Mouse (Mus musculus): ENCODE data around the gene Armh2. TPM values are rescaled to one million over a fixed set of nuclear protein-coding genes. Genes with fewer than 3 reads are reported as not detected.
"Not testable (repeated sequence)": the region's sequence is repeated elsewhere in the genome, so short reads cannot be mapped to it uniquely, and the experiment has no call there.

Armh2 gene
- polyA plus RNA-seq, 1 experiment from 2014 or later: not detected

DNA sequence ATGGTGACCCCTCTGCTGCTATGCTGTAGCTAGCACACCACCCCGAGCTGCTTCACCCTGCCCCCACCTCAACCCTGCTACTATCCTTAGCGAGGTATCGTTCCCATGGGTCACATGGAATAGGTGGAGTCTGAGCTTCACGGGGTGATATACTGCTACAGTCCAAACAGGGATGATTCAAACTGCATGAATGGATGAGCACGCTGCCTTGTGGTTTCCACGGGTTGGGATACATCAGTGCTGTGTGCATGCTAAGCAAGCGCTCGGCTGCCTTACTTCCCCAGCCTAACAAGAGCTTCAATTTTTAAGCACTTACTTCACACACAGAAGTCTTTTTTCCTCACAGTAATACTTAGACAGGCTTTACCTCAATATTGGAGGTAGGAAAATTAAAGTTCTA, 9.8 kb downstream of the Armh2 start:
- Histone ChIP-seq H3K4me1 (ENCODE audit: insufficient read depth, low read length) (no peaks in the 10 kb centered on the region), H3K27me3 (ENCODE audit: insufficient read depth, low read length) (no peaks in the 10 kb centered on the region), H3K4me2 (replicated peaks; ENCODE audit: low read depth, low read length) (no peak overlapping the region), H3K9me3 (ENCODE audit: low read length) (no peaks in the 10 kb centered on the region), H3K4me3 (ENCODE audit: low read length) (no peak overlapping the region), H3K9ac (replicated peaks; ENCODE audit: low read length) (no peak overlapping the region), H3K36me3 (ENCODE audit: insufficient read depth, low read length) (peaks cover 51% of the 10 kb centered on the region), H3K27ac (ENCODE audit: low read length) (no peak overlapping the region)
- 93% methylated on average over 8 of the region's 8 CpGs for WGBS
- no peak for ATAC-seq (ENCODE audit: low FRiP score, low TSS enrichment)

GRCm38 (mm10) chr13:24751396-24751795, 10.4 kb downstream of the Armh2 start:
- H3K4me3 ChIP-seq (ENCODE audit: low read length): no peak overlapping the region
- WGBS: 91% methylated on average over 8 of the region's 8 CpGs
- ATAC-seq (ENCODE audit: low FRiP score, low TSS enrichment): no peak
- H3K9ac ChIP-seq (replicated peaks; ENCODE audit: low read length): no peak overlapping the region
- H3K4me1 ChIP-seq (ENCODE audit: insufficient read depth, low read length): no peaks in the 10 kb centered on the region
- no peaks in the 10 kb centered on the region for H3K9me3 ChIP-seq (ENCODE audit: low read length)
- no peak overlapping the region for H3K27ac ChIP-seq (ENCODE audit: low read length)
- H3K4me2 ChIP-seq (replicated peaks; ENCODE audit: low read depth, low read length): no peak overlapping the region
- H3K27me3 ChIP-seq (ENCODE audit: insufficient read depth, low read length): no peaks in the 10 kb centered on the region
- H3K36me3 ChIP-seq (ENCODE audit: insufficient read depth, low read length): peaks cover 54% of the 10 kb centered on the region

DNA sequence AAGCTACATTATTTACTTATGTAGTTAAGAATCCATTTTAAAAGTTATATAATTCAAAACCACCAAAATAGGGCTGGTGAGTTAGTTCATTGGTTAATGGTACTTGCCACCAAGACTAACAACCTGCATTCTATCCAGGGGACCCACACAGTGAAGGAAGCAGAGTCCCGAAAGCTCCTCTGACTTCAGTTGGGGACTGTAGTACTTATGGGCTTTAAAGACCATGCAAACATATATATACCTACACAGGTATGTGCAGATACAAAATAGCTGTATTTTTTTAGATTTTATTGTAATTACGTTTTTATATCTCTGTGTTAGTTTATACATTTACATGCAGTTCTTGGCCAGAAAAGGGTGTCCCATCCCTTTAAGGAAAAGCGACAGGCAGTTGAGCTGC, 15.7 kb downstream of the Armh2 start:
- Histone ChIP-seq H3K9me3 (ENCODE audit: low read length) (no peaks in the 10 kb centered on the region), H3K4me1 (ENCODE audit: insufficient read depth, low read length) (peaks cover 11% of the 10 kb centered on the region), H3K27me3 (ENCODE audit: insufficient read depth, low read length) (no peaks in the 10 kb centered on the region), H3K4me2 (replicated peaks; ENCODE audit: low read depth, low read length) (no peak overlapping the region), H3K9ac (replicated peaks; ENCODE audit: low read length) (no peak overlapping the region), H3K4me3 (ENCODE audit: low read length) (no peak overlapping the region), H3K36me3 (ENCODE audit: insufficient read depth, low read length) (peaks cover 57% of the 10 kb centered on the region), H3K27ac (ENCODE audit: low read length) (no peak overlapping the region)
- WGBS: over 99% methylated on average over 3 of the region's 3 CpGs
- ATAC-seq (ENCODE audit: low FRiP score, low TSS enrichment): no peak

DNA sequence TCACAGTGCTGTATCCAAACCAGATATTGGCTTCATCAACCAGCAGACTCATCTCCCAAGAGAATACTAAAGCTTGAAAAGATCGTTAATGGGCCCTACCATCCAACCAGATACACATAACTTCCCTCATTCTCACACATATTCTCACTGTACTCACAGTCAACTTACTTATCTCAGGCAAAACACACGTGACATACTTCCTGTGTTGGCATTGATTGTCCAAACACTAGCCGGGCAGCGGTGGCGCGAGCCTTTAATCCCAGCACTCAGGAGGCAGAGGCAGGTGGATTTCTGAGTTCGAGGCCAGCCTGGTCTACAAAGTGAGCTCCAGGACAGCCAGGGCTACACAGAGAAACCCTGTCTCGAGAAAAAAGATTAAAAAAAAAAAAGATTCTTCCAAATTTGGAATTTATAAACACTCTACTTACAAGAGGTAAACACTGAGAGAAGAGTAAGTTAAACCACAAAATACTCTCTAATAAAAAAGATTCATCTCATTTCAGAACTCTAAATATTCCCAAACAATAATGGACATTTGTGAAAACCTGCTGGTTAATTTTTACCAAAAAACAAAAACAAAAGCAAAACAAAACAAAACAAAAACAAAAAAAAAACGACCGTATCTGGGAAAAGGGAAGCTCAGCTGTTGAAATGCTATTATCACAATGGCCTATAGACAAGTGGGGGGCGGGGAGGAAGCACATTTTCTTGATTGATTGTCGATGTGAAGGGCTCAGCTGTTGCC, 17.0 kb downstream of the Armh2 start:
- H3K4me3 ChIP-seq (ENCODE audit: low read length): no peak overlapping the region
- 88% methylated on average over 12 of the region's 12 CpGs for WGBS
- H3K4me1 ChIP-seq (ENCODE audit: insufficient read depth, low read length): peaks cover 11% of the 10 kb centered on the region
- H3K9ac ChIP-seq (replicated peaks; ENCODE audit: low read length): no peak overlapping the region
- no peak overlapping the region for H3K27ac ChIP-seq (ENCODE audit: low read length)
- no peak overlapping the region for H3K4me2 ChIP-seq (replicated peaks; ENCODE audit: low read depth, low read length)
- peaks cover 49% of the 10 kb centered on the region for H3K36me3 ChIP-seq (ENCODE audit: insufficient read depth, low read length)
- no peak for ATAC-seq (ENCODE audit: low FRiP score, low TSS enrichment)
- no peaks in the 10 kb centered on the region for H3K9me3 ChIP-seq (ENCODE audit: low read length)
- no peaks in the 10 kb centered on the region for H3K27me3 ChIP-seq (ENCODE audit: insufficient read depth, low read length)

GRCm38 (mm10) chr13:24759451-24759850, 18.4 kb downstream of the Armh2 start:
- Histone ChIP-seq H3K27me3 (ENCODE audit: insufficient read depth, low read length) (no peaks in the 10 kb centered on the region), H3K4me1 (ENCODE audit: insufficient read depth, low read length) (peaks cover 11% of the 10 kb centered on the region), H3K36me3 (ENCODE audit: insufficient read depth, low read length) (peaks cover 41% of the 10 kb centered on the region), H3K4me3 (ENCODE audit: low read length) (no peak overlapping the region), H3K4me2 (replicated peaks; ENCODE audit: low read depth, low read length) (no peak overlapping the region), H3K9me3 (ENCODE audit: low read length) (no peaks in the 10 kb centered on the region), H3K9ac (replicated peaks; ENCODE audit: low read length) (no peak overlapping the region), H3K27ac (ENCODE audit: low read length) (no peak overlapping the region)
- no peak for ATAC-seq (ENCODE audit: low FRiP score, low TSS enrichment)
- 90% methylated on average over 10 of the region's 10 CpGs for WGBS

DNA sequence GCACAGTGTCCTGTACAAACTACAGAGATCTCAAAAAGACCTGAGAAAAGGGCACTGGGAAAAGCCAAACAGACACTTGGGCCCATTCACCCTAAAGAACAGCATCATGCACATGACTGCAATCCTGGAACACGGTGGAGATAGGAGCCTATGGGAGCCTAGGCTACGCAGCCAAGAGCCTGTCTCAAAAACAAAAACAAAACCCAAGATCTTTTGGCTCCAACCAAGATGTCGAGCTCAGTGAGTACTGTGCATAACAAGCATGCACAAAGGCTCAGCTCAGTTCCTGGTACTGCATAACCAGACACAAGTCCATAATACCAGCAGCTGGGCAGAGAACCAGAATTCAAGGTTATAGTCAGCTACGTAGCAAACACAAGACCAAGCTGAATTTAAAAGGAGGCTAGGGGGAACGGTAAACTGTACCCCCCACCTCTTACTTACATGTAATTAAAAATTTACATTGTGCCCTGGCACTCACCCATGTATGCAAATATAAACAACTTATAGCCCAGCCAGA, 19.4 kb downstream of the Armh2 start:
- 57% methylated on average over 5 of the region's 5 CpGs for WGBS
- Histone ChIP-seq H3K4me3 (ENCODE audit: low read length) (peak overlapping the region; percentile 97), H3K4me2 (replicated peaks; ENCODE audit: low read depth, low read length) (peak overlapping the region; percentile 72), H3K27ac (ENCODE audit: low read length) (no peak overlapping the region), H3K4me1 (ENCODE audit: insufficient read depth, low read length) (peaks cover 11% of the 10 kb centered on the region), H3K9me3 (ENCODE audit: low read length) (no peaks in the 10 kb centered on the region), H3K27me3 (ENCODE audit: insufficient read depth, low read length) (no peaks in the 10 kb centered on the region), H3K36me3 (ENCODE audit: insufficient read depth, low read length) (peaks cover 31% of the 10 kb centered on the region), H3K9ac (replicated peaks; ENCODE audit: low read length) (peak overlapping the region; percentile 92)
- no peak for ATAC-seq (ENCODE audit: low FRiP score, low TSS enrichment)

- Histone ChIP-seq H3K36me3 (ENCODE audit: insufficient read depth, low read length) (peaks cover 25% of the 10 kb centered on the region), H3K4me1 (ENCODE audit: insufficient read depth, low read length) (peaks cover 11% of the 10 kb centered on the region), H3K27me3 (ENCODE audit: insufficient read depth, low read length) (no peaks in the 10 kb centered on the region), H3K9me3 (ENCODE audit: low read length) (no peaks in the 10 kb centered on the region), H3K9ac (replicated peaks; ENCODE audit: low read length) (peak overlapping the region; percentile 92), H3K4me2 (replicated peaks; ENCODE audit: low read depth, low read length) (peak overlapping the region; percentile 72), H3K27ac (ENCODE audit: low read length) (peak overlapping the region; percentile 96; the same call in 1 of the 2 replicates), H3K4me3 (ENCODE audit: low read length) (peak overlapping the region; percentile 97)
- no peak for ATAC-seq (ENCODE audit: low FRiP score, low TSS enrichment)
- WGBS: 5% methylated on average over 10 of the region's 10 CpGs
Measured at GRCm38 (mm10) chr13:24761083-24761402, 20.0 kb downstream of the Armh2 start.

DNA sequence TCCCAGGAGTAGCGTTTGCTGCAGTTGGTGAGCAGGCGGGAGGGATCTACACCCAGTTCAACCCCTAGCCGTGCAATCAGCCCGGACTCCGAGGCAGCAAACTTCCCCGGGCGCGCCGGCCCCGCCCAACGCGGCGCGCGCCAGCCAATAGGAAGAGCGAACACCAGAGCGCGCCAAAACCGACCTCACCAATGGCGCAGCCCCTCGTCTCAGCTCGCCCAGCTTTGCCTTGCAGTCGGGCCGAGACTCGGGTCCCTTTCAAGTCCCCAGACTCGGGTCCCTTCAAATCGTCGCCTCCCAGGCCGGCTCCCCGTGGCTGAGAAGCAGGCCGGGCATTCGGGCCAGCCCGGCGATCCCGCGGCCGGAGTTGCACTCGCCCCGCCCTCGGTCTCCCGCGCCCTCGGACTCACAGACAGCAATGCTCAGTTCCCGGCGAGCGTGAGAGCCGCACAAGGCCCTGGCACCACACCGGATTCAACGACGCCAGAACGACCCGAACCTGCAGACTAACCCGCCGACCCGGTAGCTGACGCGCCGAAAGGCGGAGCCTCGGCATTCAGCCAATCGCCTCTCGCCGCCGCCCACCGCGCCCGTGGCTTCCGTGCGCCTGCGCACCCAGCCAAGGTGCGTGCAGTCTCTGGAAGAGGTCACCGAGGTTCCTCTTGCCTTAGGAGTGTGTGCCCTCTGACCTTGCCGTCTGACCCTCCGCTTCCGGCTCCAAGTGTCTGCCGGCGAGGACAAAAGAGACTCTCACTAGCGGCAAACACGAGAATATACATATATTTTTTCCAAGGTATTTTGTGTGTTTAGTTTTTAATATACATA, 20.6 kb downstream of the Armh2 start, which contains the start of gene Gmnn:
Gmnn (minus strand) TSS at position 521 of the 825 bp plus-strand sequence.
- ATAC-seq (ENCODE audit: low FRiP score, low TSS enrichment): peak; percentile 98
- Histone ChIP-seq H3K36me3 (ENCODE audit: insufficient read depth, low read length) (peaks cover 23% of the 10 kb centered on the region), H3K4me2 (replicated peaks; ENCODE audit: low read depth, low read length) (peak within 1 kb of the TSS; percentile 72), H3K27ac (ENCODE audit: low read length) (peak within 1 kb of the TSS; percentile 96), H3K27me3 (ENCODE audit: insufficient read depth, low read length) (no peaks in the 10 kb centered on the region), H3K4me3 (ENCODE audit: low read length) (peak within 1 kb of the TSS; percentile 97), H3K9me3 (ENCODE audit: low read length) (no peaks in the 10 kb centered on the region), H3K4me1 (ENCODE audit: insufficient read depth, low read length) (peaks cover 11% of the 10 kb centered on the region), H3K9ac (replicated peaks; ENCODE audit: low read length) (peak within 1 kb of the TSS; percentile 92)
- under 1% methylated on average over 78 of the region's 79 CpGs for WGBS

DNA sequence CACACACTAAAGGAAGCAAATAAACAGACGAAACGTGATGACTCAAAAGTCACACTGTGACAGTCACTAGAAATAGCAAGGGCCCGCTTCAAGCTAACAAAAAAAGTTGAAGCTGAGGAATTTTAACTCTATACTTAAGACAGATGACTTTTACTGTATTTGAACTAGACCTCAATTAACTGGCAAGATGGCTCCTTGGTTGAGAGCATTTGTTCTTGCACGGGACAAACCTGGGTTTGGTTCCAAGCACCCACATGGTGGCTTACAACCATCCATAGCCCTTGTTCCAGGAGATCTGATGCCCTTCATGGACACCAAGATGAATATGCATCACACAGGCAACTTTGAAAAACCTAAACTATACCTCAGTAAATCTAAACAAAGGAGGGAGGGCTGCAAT, 21.2 kb downstream of the Armh2 start:
- peak overlapping the region; percentile 97 for H3K4me3 ChIP-seq (ENCODE audit: low read length)
- peak overlapping the region; percentile 72 for H3K4me2 ChIP-seq (replicated peaks; ENCODE audit: low read depth, low read length)
- ATAC-seq (ENCODE audit: low FRiP score, low TSS enrichment): no peak
- WGBS: 30% methylated on average over 4 of the region's 4 CpGs
- no peak overlapping the region for H3K27ac ChIP-seq (ENCODE audit: low read length)
- no peaks in the 10 kb centered on the region for H3K9me3 ChIP-seq (ENCODE audit: low read length)
- peaks cover 11% of the 10 kb centered on the region for H3K4me1 ChIP-seq (ENCODE audit: insufficient read depth, low read length)
- H3K36me3 ChIP-seq (ENCODE audit: insufficient read depth, low read length): peaks cover 18% of the 10 kb centered on the region
- H3K9ac ChIP-seq (replicated peaks; ENCODE audit: low read length): peak overlapping the region; percentile 92
- H3K27me3 ChIP-seq (ENCODE audit: insufficient read depth, low read length): no peaks in the 10 kb centered on the region

DNA sequence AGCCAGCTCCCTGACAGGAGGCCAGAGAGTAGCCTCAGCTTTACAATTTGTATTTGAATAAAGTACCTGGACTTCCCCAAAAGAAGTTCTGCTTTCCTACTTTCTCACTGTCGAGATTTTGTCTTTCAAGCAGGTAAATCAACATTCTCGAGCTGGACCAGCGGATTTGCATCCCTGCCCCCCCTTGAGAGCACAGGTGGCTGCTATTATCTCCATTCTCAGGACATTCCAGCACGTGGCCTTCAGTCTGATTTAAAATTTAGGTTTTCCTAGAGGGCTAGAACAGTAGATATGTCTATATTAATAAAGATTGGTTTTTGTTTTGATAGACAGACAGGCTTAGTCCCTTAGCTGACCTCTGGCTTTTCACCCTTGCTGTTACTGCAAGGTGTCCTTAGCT, 26.8 kb downstream of the Armh2 start:
- not testable (repeated sequence) for H3K4me2 ChIP-seq (replicated peaks; ENCODE audit: low read depth, low read length); H3K36me3 ChIP-seq (ENCODE audit: insufficient read depth, low read length); H3K9me3 ChIP-seq (ENCODE audit: low read length); H3K4me1 ChIP-seq (ENCODE audit: insufficient read depth, low read length); H3K27ac ChIP-seq (ENCODE audit: low read length); H3K4me3 ChIP-seq (ENCODE audit: low read length); ATAC-seq (ENCODE audit: low FRiP score, low TSS enrichment); H3K9ac ChIP-seq (replicated peaks; ENCODE audit: low read length); H3K27me3 ChIP-seq (ENCODE audit: insufficient read depth, low read length)
- WGBS: 69% methylated on average over 4 of the region's 4 CpGs
